In the genomic region with DNA sequence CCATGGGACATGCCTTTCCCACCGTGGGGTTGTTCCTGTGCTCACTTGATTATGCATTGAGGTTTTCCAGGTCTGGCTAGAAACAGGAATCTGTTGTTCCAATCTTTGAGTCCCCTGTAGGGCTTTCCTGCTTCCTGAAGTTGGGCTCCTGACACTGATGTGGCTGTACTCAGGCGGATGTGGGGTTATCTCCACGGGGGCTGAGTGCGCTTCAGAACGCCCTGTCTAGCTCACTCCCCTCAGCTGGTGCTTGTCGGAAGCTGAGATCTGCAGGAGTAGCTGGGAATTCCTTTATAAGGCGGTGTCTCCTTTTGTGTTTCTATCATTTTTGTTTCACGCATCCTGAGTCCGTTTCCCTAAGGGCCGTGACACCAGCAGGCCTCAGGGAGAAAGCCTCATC, we compare ENCODE assay signal across 11 mouse cellular contexts.
A peak's percentile ranks its signal among the peaks of the same experiment; 100 is the strongest.
DNase-seq lines count a peak whose midpoint lies in the region; ATAC-seq lines count a peak whose summit lies in the region.
"Had no signal": no experiment of that assay in that cellular context is flagged by ENCODE, and none has a peak within 500 bp of the region (broad histone marks: within the 10 kb centered on the region; RNA-seq: fewer than 3 reads in every experiment).

No protein-coding gene starts in this region.

- H3K36me3 ChIP-seq in heart, embryonic 11.5 days (ENCODE audit: control insufficient read depth, insufficient read depth, low read length) = no peaks in the 10 kb centered on the region
- H3K36me3 ChIP-seq in lung, embryonic 15.5 days = no peaks in the 10 kb centered on the region
- no peaks in the 10 kb centered on the region for H3K36me3 ChIP-seq in liver, embryonic 12.5 days

- H3K9me3 ChIP-seq in heart, embryonic 11.5 days (replicated peaks; ENCODE audit: control insufficient read depth, low read length) = no peaks in the 10 kb centered on the region
- no peaks in the 10 kb centered on the region for H3K9me3 ChIP-seq in lung, embryonic 15.5 days
- H3K9me3 ChIP-seq in liver, embryonic 12.5 days (replicated peaks) = no peaks in the 10 kb centered on the region
- H3K9me3 ChIP-seq: forebrain, embryonic 13.5 days had no signal

- no peak overlapping the region for H3K9ac ChIP-seq in heart, embryonic 11.5 days (ENCODE audit: low read depth, low read length)
- H3K9ac ChIP-seq in lung, embryonic 15.5 days = no peak overlapping the region
- H3K9ac ChIP-seq in liver, embryonic 12.5 days = 0 out of 2 replicates have a peak overlapping the region, but pooled peaks have one; percentile 5
- H3K9ac ChIP-seq: forebrain, embryonic 13.5 days had no signal

- no peak overlapping the region for H3K4me3 ChIP-seq in heart, embryonic 11.5 days (ENCODE audit: low read depth, low read length)
- no peak overlapping the region for H3K4me3 ChIP-seq in lung, embryonic 15.5 days
- no peak overlapping the region for H3K4me3 ChIP-seq in liver, embryonic 12.5 days
- H3K4me3 ChIP-seq: forebrain, embryonic 13.5 days had no signal

- ATAC-seq in heart, embryonic 11.5 days (replicated peaks; ENCODE audit: insufficient number of reproducible peaks, low FRiP score, low TSS enrichment) = peak; percentile 62
- no peak for ATAC-seq in lung, embryonic 15.5 days (ENCODE audit: borderline replicate concordance, extremely low read depth, low FRiP score, low TSS enrichment)
- peak; percentile 54; the same call in 1 of the 2 replicates for ATAC-seq in liver, embryonic 12.5 days
- ATAC-seq: forebrain, embryonic 13.5 days had no signal

- H3K27me3 ChIP-seq in heart, embryonic 11.5 days (ENCODE audit: control insufficient read depth, insufficient read depth, low read length) = no peaks in the 10 kb centered on the region
- H3K27me3 ChIP-seq in lung, embryonic 15.5 days = no peaks in the 10 kb centered on the region
- no peaks in the 10 kb centered on the region for H3K27me3 ChIP-seq in liver, embryonic 12.5 days (replicated peaks)
- H3K27me3 ChIP-seq: forebrain, embryonic 13.5 days had no signal

- peaks cover 17% of the 10 kb centered on the region for H3K4me1 ChIP-seq in heart, embryonic 11.5 days (ENCODE audit: control insufficient read depth, insufficient read depth, low read length)
- H3K4me1 ChIP-seq in lung, embryonic 15.5 days = peaks cover 29% of the 10 kb centered on the region
- peaks cover 46% of the 10 kb centered on the region for H3K4me1 ChIP-seq in liver, embryonic 12.5 days

- H3K27ac ChIP-seq in heart, embryonic 11.5 days (ENCODE audit: low read depth, low read length) = no peak overlapping the region; the same call in 1 of the 2 replicates
- H3K27ac ChIP-seq in lung, embryonic 15.5 days = 0 out of 2 replicates have a peak overlapping the region, but pooled peaks have one; percentile 3
- H3K27ac ChIP-seq in liver, embryonic 12.5 days = no peak overlapping the region
- H3K27ac ChIP-seq: forebrain, embryonic 13.5 days had no signal

- no peak for DNase-seq in heart, adult 8-10 months (ENCODE audit: low spot score)
- no peak for DNase-seq in lung, postnatal 25 days (ENCODE audit: low spot score)
- DNase-seq in thymus, postnatal 36 days = peak; percentile 49 to 69
- DNase-seq in gastrocnemius, adult 18-20 months (ENCODE audit: low spot score) = no peak
- DNase-seq in adrenal gland, adult (ENCODE audit: inconsistent age in 2 of 2, low spot score in 1 of 2) = no peak
- DNase-seq: layer of hippocampus, adult 9-11 months; lung, adult 2 months had no signal

- 28% methylated on average over 10 of the region's 10 CpGs for WGBS in heart, embryonic 11.5 days (ENCODE audit: insufficient replicate concordance)
- WGBS in lung, embryonic 15.5 days = 48% methylated on average over 10 of the region's 10 CpGs
- WGBS in liver, embryonic 12.5 days (ENCODE audit: insufficient replicate concordance) = 22% methylated on average over 10 of the region's 10 CpGs

- 0 out of 2 replicates have a peak overlapping the region, but pooled peaks have one; percentile 20 for H3K4me2 ChIP-seq in heart, embryonic 11.5 days
- no peak overlapping the region for H3K4me2 ChIP-seq in lung, embryonic 15.5 days
- H3K4me2 ChIP-seq in liver, embryonic 12.5 days = peak overlapping the region; percentile 50
- H3K4me2 ChIP-seq: forebrain, embryonic 13.5 days had no signal

Comparison
In these comparisons a context has a peak if more than half of its experiments do, and no peak if none do; other contexts are left out.
1. DNase-seq: peak in thymus, postnatal 36 days (2 of 2); none in heart, adult 8-10 months (single experiment), lung, postnatal 25 days (single experiment), gastrocnemius, adult 18-20 months (single experiment) and adrenal gland, adult (0 of 2).